Mouse (Mus musculus) stomach, postnatal 0 days (tissue): ENCODE measurements around the gene Nuak1. TPM values are rescaled to one million over a fixed set of nuclear protein-coding genes. Genes with fewer than 3 reads are reported as not detected.

Experiments used
- ATAC-seq: fragments of 200-750 bp; cut with Nextera tagmentation; 2 replicates; pipeline ENCODE4 v1.8.0; 2017; ENCODE audit not compliant: low FRiP score, low TSS enrichment
- DNase-seq: peaks from one replicate; pipeline ENCODE4 v3.0.0-alpha.2; 2016; ENCODE audit warnings: low spot score
- H3K27ac ChIP-seq: fragments of 300-500 bp; sonication (generic); replicated peaks from 2 replicates; pipeline ENCODE4 v1.5.1; 2014; ENCODE audit warnings: mild to moderate bottlenecking, control low read depth
- H3K27me3 ChIP-seq: fragments of 300-500 bp; sonication (generic); 2 replicates; pipeline ENCODE4 v1.6.1; 2014; ENCODE audit warnings: low read length; ENCODE audit not compliant: control insufficient read depth, insufficient read depth
- H3K36me3 ChIP-seq: fragments of 300-500 bp; sonication (generic); 2 replicates; pipeline ENCODE4 v1.6.1; 2014; ENCODE audit warnings: low read length, mixed read lengths; ENCODE audit not compliant: control insufficient read depth, insufficient read depth
- H3K4me1 ChIP-seq: fragments of 300-500 bp; sonication (generic); replicated peaks from 2 replicates; pipeline ENCODE4 v1.6.1; 2014; ENCODE audit warnings: antibody characterized with exemption; ENCODE audit not compliant: control insufficient read depth, insufficient read depth
- H3K4me2 ChIP-seq: fragments of 300-500 bp; sonication (generic); replicated peaks from 2 replicates; pipeline ENCODE4 v1.6.1; 2014; ENCODE audit warnings: low read depth, mild to moderate bottlenecking, control low read depth, moderate library complexity
- H3K4me3 ChIP-seq: fragments of 300-500 bp; sonication (generic); 2 replicates; pipeline ENCODE4 v1.5.1; 2014; ENCODE audit warnings: low read depth, low read length, control low read depth
- H3K9ac ChIP-seq: fragments of 300-500 bp; sonication (generic); 2 replicates; pipeline ENCODE4 v1.6.1; 2014; ENCODE audit warnings: mild to moderate bottlenecking, low read length, control low read depth, mixed read lengths
- H3K9me3 ChIP-seq: fragments of 300-500 bp; sonication (generic); 2 replicates; pipeline ENCODE4 v1.6.1; 2016; ENCODE audit warnings: low read length; ENCODE audit not compliant: control insufficient read depth
- CTCF ChIP-seq: IDR thresholded peaks from 2 replicates; pipeline ENCODE4 v1.5.1; 2016; ENCODE audit warnings: antibody characterized with exemption, low read depth, mild to moderate bottlenecking, moderate library complexity
- EP300 ChIP-seq: optimal IDR thresholded peaks from 2 replicates; pipeline ENCODE3; 2016; ENCODE audit warnings: antibody characterized with exemption
- WGBS: fragments of 180-500 bp; shearing (Covaris S2); extraction: QIAGEN DNeasy Blood & Tissue Kit; methylation state at CpG from one replicate; pipeline ENCODE4 v1.1.7; 2014; 5-methylcytosine and 5-hydroxymethylcytosine counted together
- polyA plus RNA-seq: library from polyadenylated mRNA; unstranded; fragments of >200 nt; fragmentation: Nextera tagmentation; extraction: Ambion mirVana; gene quantifications from 2 replicates; pipeline ENCODE4 v1.2.1, GENCODE M21; 2015

The Nuak1 gene
- polyA plus RNA-seq, 1 experiment from 2014 or later: 0.40 TPM

DNA sequence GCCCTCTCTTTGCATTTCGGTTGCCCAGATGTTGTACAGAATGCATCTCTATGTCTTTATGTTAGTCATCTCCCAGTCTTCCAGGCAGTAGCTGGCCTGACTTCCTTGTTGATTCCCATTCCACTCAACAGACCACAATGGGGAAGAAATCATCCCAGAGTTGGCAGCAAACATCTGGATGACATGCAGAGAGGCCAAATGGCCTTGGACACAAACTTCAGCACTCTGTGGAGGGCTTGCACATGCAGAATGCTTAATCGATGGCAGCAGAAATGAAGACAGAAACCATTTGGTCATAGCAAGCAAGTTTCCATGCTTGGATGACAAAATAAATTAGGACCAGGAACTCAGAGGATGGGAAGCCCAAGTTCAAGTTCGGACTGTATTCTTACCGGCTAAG, 79.4 kb downstream of the Nuak1 start:
- Histone ChIP-seq H3K27ac (no peak overlapping the region), H3K9me3 (no peaks in the 10 kb centered on the region), H3K36me3 (no peaks in the 10 kb centered on the region), H3K9ac (no peak overlapping the region), H3K4me2 (no peak overlapping the region), H3K4me3 (no peak overlapping the region), H3K27me3 (no peaks in the 10 kb centered on the region), H3K4me1 (no peaks in the 10 kb centered on the region)
- 66% methylated on average over 4 of the region's 4 CpGs for WGBS
- no peak for DNase-seq
- no peak for ATAC-seq
- no peak for TF ChIP-seq EP300
- TF ChIP-seq CTCF: no peak

DNA sequence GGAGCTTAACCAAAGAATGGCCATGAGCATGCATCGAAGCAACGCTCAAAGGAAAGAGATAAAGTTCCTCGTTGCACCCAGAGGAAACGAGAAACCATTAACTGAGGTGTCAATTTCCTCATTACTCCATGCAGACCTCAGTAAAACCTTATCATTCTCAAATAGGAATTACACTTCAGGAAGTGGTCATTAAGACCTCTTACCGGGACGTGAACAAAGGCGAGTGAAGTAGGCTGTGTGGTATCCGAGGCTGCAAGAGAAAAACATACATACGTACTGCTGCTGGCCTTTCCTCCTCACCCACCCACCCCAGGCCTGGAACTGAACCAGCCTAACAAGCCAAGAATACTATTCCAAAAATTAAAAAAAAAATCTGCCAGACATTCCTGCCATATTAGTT, 80.0 kb downstream of the Nuak1 start:
- Histone ChIP-seq H3K9ac (no peak overlapping the region), H3K27ac (no peak overlapping the region), H3K4me2 (no peak overlapping the region), H3K27me3 (no peaks in the 10 kb centered on the region), H3K4me1 (no peaks in the 10 kb centered on the region), H3K9me3 (no peaks in the 10 kb centered on the region), H3K36me3 (no peaks in the 10 kb centered on the region), H3K4me3 (no peak overlapping the region)
- TF ChIP-seq EP300: no peak
- TF ChIP-seq CTCF: no peak
- ATAC-seq (no peak), DNase-seq (no peak)
- 79% methylated on average over 9 of the region's 9 CpGs for WGBS

GRCm38 (mm10) chr10:84358738-84359120, 81.7 kb downstream of the Nuak1 start:
- ATAC-seq (no peak), DNase-seq (no peak)
- H3K27me3 ChIP-seq: no peaks in the 10 kb centered on the region
- H3K4me2 ChIP-seq: no peak overlapping the region
- H3K4me1 ChIP-seq: no peaks in the 10 kb centered on the region
- no peak overlapping the region for H3K9ac ChIP-seq
- TF ChIP-seq CTCF (no peak), EP300 (no peak)
- no peaks in the 10 kb centered on the region for H3K36me3 ChIP-seq
- no peak overlapping the region for H3K4me3 ChIP-seq
- H3K27ac ChIP-seq: no peak overlapping the region
- WGBS: 94% methylated on average over 4 of the region's 4 CpGs
- no peaks in the 10 kb centered on the region for H3K9me3 ChIP-seq

GRCm38 (mm10) chr10:84357997-84358737, 82.2 kb downstream of the Nuak1 start:
- H3K4me3 ChIP-seq: no peak overlapping the region
- no peak overlapping the region for H3K4me2 ChIP-seq
- DNase-seq (no peak), ATAC-seq (no peak)
- no peaks in the 10 kb centered on the region for H3K27me3 ChIP-seq
- H3K4me1 ChIP-seq: no peaks in the 10 kb centered on the region
- H3K36me3 ChIP-seq: no peaks in the 10 kb centered on the region
- H3K27ac ChIP-seq: no peak overlapping the region
- H3K9ac ChIP-seq: no peak overlapping the region
- WGBS: 66% methylated on average over 4 of the region's 4 CpGs
- H3K9me3 ChIP-seq: no peaks in the 10 kb centered on the region
- TF ChIP-seq EP300 (no peak), CTCF (no peak)

GRCm38 (mm10) chr10:84357593-84357992, 82.8 kb downstream of the Nuak1 start:
- TF ChIP-seq EP300 (no peak), CTCF (no peak)
- H3K4me2 ChIP-seq: no peak overlapping the region
- no peak overlapping the region for H3K27ac ChIP-seq
- DNase-seq: no peak
- H3K4me1 ChIP-seq: no peaks in the 10 kb centered on the region
- no peak overlapping the region for H3K9ac ChIP-seq
- no peak overlapping the region for H3K4me3 ChIP-seq
- no peaks in the 10 kb centered on the region for H3K36me3 ChIP-seq
- ATAC-seq: no peak
- H3K9me3 ChIP-seq: no peaks in the 10 kb centered on the region
- WGBS: 79% methylated on average over 4 of the region's 4 CpGs
- H3K27me3 ChIP-seq: no peaks in the 10 kb centered on the region

DNA sequence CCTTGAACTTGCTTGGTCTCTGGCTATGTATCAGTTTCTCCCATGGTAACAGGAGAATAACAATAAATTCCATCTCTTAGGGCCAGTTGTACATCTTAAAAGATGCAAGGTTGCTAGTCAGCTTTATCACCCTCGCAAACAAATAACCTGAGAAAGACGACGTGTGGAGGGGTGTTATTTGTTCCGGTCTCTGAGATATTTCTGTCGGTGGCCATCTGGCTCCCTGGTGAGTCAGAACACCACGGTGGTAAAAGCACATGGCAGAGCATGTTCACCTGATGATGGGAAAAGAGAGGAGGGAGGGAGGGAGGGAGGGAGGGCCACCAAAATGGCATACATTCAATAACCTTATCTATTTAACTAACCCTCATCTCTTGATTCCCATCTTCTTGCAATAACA, 86.1 kb downstream of the Nuak1 start:
- no peak overlapping the region for H3K4me2 ChIP-seq
- TF ChIP-seq CTCF (no peak), EP300 (no peak)

More for the DNA sequence above, 86.1 kb downstream of the Nuak1 start:
- no peaks in the 10 kb centered on the region for H3K36me3 ChIP-seq
- ATAC-seq (no peak), DNase-seq (no peak)
- H3K4me3 ChIP-seq: no peak overlapping the region
- WGBS: 85% methylated on average over 6 of the region's 6 CpGs
- no peak overlapping the region for H3K9ac ChIP-seq
- H3K27me3 ChIP-seq: no peaks in the 10 kb centered on the region
- H3K9me3 ChIP-seq: no peaks in the 10 kb centered on the region
- no peak overlapping the region for H3K27ac ChIP-seq
- no peaks in the 10 kb centered on the region for H3K4me1 ChIP-seq
